Mouse (Mus musculus) layer of hippocampus, postnatal 14 days (tissue): ENCODE measurements around the gene Lrrc55. TPM values are rescaled to one million over a fixed set of nuclear protein-coding genes. Genes with fewer than 3 reads are reported as not detected.

Experiments
- DNase-seq, 2 experiments: peaks; one replicate each; pipeline ENCODE4 v3.0.0; 2021 to 2022; ENCODE audit warnings: low spot score in 2 of 2, mixed read lengths in 1 of 2
- total RNA-seq, 2 experiments: library from RNA; stranded (reverse); gene quantifications; 2 replicates each; pipeline ENCODE4 v1.2.3; 2021

Gene Lrrc55
- total RNA-seq, 2 experiments from 2014 or later, result 23.0 to 26.1 TPM

- no peak for DNase-seq
These were observed 61.9 kb downstream of the Lrrc55 start for GRCm38 (mm10) chr2:85135099-85135498.

DNA sequence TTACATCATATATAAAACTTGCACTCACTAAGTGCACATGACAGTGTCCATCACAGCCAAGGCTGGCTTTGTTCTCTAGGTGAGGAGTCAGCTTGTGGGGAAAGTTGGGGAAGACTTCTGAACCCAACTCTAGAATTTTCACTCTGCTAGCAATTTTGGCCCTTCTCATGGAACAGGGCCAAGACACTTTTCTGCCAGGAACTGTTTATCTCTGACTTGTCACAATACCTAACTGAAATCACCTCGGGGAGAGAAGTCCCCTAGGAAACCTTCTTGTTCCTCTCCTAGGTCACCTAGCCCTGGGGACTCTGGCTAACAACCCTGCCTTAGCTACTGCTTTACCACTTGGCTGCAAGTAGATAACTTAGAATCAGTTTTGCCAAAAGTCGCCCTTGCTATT lies 64.8 kb downstream of the Lrrc55 start:
- no peak for DNase-seq

GRCm38 (mm10) chr2:85131724-85132123 lies 65.3 kb downstream of the Lrrc55 start:
- DNase-seq, result no peak

- DNase-seq, result no peak
These were observed 65.8 kb downstream of the Lrrc55 start for GRCm38 (mm10) chr2:85131226-85131625.

DNA sequence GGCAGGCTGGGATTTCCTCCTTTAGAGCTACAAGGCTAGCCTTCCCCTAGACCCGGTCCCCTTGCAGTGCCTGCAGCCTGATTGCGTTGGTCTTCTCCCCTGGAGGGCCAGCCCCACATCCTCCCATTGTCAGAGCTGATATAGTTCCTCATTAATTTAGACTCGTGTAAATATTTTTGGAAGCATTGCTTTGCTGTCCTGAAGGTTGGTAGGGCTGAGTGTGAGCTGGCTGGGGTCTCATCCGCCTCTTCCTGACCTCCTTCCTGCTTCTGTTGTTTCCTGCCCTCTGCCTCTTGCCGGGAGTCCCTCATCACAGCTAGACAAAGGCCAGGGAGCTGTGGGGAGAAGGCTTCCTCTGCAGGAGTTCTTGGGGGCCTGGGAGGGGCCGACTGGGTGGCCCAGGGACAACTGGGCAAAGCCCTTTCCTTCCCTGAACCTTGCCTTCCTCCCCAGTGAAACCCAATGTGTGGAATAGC lies 67.5 kb downstream of the Lrrc55 start:
- DNase-seq, result no peak

DNA sequence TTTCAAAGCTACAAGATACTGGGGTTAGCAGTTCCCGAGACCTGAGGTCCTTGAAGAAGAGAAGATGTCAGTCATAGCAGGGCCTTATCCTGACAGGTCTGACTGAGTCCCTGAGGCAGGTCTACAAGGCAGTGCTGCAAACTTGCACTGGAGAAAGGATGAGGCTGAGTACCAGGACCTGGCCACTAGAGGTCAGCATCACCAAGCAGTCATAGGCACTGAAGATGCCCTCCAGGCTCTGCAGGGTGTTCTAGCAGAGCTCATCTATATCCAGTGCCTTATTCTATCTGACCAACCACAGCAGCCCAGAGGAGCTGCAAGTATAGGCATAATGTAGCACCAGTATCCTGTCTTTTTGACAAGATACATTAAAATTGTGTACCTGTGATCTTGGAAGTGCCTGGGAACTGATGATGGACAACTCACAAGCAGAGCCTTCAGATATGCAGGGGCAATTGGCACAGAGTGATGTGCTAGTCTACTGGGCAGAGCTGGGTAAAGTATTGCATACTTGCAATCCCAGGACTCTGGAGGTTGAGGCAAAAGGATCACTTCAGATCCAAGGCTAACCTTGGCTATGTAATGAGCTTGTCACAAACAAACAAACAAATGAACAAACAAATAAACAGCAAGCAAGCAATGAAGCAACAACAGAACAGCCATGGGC lies 73.0 kb downstream of the Lrrc55 start:
- peak; percentile 80 to 81 for DNase-seq

DNA sequence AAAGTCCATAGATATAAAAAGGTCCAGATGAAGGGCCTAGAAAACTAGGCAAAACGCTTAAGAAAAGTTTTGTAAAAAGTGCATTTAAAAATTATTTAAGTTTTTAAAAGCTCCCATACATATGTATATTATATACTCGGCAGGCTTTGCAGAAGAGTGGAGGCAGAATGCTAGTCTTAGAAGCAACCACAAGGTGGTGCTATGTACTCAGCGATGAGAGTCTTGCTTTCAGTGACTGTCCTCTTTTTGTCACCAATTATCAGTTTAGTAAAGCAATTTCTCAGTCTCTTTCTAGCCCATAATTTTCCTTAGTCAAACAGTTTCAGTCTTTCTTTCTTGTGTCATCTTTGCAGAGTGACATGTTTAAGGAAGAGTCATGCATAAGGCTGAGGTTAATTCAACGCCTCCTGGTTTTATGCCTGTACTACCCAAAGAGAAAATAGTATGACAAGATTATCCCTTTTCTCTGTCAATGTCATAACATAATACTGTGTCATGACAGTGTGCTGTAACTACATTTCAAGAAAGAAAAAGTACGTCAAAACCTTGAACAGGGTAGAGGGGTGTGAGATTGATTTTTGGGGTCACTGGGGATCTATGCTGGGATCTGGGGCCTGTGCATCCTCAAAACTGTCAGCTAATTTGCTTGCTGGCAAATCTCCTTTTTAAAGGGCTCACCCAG lies 73.7 kb downstream of the Lrrc55 start:
- peak in 1 of 2 experiments; percentile 76 for DNase-seq

Other genes with a start within 250 kb of the Lrrc55 start
- gene Prg2, start 216.7 kb downstream of the Lrrc55 start, total RNA-seq, result not detected
- not detected for gene Prg3, start 209.0 kb downstream of the Lrrc55 start, total RNA-seq
- 100 to 1,000 TPM; 104 TPM for gene Ssrp1, start 160.0 kb downstream of the Lrrc55 start, total RNA-seq
- gene P2rx3, start 159.7 kb downstream of the Lrrc55 start, total RNA-seq, result 1 to 10 TPM; 2.8 to 3.4 TPM
- gene Tnks1bp1, start 149.2 kb downstream of the Lrrc55 start, total RNA-seq, result 100 to 1,000 TPM; 128 to 141 TPM
- gene Aplnr, start 61.0 kb downstream of the Lrrc55 start, total RNA-seq, result 1 to 10 TPM; 6.1 to 8.1 TPM
- not detected for gene Olfr987, start 142.1 kb upstream of the Lrrc55 start, total RNA-seq
- not detected for gene Olfr988, start 166.0 kb upstream of the Lrrc55 start, total RNA-seq
- gene Olfr992, start 212.3 kb upstream of the Lrrc55 start, total RNA-seq, result not detected
- gene Olfr993, start 217.7 kb upstream of the Lrrc55 start, total RNA-seq, result not detected
- gene Olfr994, start 239.3 kb upstream of the Lrrc55 start, total RNA-seq, result not detected
- gene Olfr995, start 246.4 kb upstream of the Lrrc55 start, total RNA-seq, result not detected